Mouse (Mus musculus): Measurements from ENCODE around the gene Resp18. TPM values are rescaled to one million over a fixed set of nuclear protein-coding genes. Genes with fewer than 3 reads are reported as not detected.

The Resp18 gene
- not detected for polyA plus RNA-seq (2017; shearing (Covaris generic))

GRCm38 (mm10) chr1:75278228-75278627 is at the start of gene Resp18:
Gene Resp18, minus strand, starts transcription at chr1:75278415.

GRCm38 (mm10) chr1:75317241-75318201 is 39.3 kb upstream of the Resp18 start, which contains the start of gene Dnpep:
Gene Dnpep, minus strand, starts transcription at chr1:75317990.

GRCm38 (mm10) chr1:75264091-75264880 is 13.9 kb downstream of the Resp18 start, which contains the start of gene Ptprn:
Gene Ptprn, minus strand, starts transcription at chr1:75264502.

GRCm38 (mm10) chr1:75236117-75237050 is 41.8 kb downstream of the Resp18 start, which contains the start of gene Dnajb2:
Gene Dnajb2, plus strand, starts transcription at chr1:75236406.

GRCm38 (mm10) chr1:75231664-75232152 is 46.5 kb downstream of the Resp18 start, which contains the start of gene A630095N17Rik:
Gene A630095N17Rik, minus strand, starts transcription at chr1:75232102.

Other genes with a start within 250 kb of the Resp18 start
- 9.7 TPM for gene Nhej1, start 153.2 kb downstream of the Resp18 start, polyA plus RNA-seq (2017; shearing (Covaris generic))
- gene Slc23a3, start 144.5 kb downstream of the Resp18 start, polyA plus RNA-seq (2017; shearing (Covaris generic)), result 0.23 TPM
- gene Cnppd1, start 135.7 kb downstream of the Resp18 start, polyA plus RNA-seq (2017; shearing (Covaris generic)), result 192 TPM
- 22.9 TPM for gene Retreg2, start 135.6 kb downstream of the Resp18 start, polyA plus RNA-seq (2017; shearing (Covaris generic))
- gene Zfand2b, start 109.8 kb downstream of the Resp18 start, polyA plus RNA-seq (2017; shearing (Covaris generic)), result 77.4 TPM
- 7.7 TPM for gene Abcb6, start 98.0 kb downstream of the Resp18 start, polyA plus RNA-seq (2017; shearing (Covaris generic))
- 55.8 TPM for gene Ankzf1, start 86.3 kb downstream of the Resp18 start, polyA plus RNA-seq (2017; shearing (Covaris generic))
- gene Atg9a, start 86.2 kb downstream of the Resp18 start, polyA plus RNA-seq (2017; shearing (Covaris generic)), result 27.1 TPM
- gene Glb1l, start 67.6 kb downstream of the Resp18 start, polyA plus RNA-seq (2017; shearing (Covaris generic)), result 18.8 TPM
- gene Stk16, start 67.6 kb downstream of the Resp18 start, polyA plus RNA-seq (2017; shearing (Covaris generic)), result 104 TPM
- 331 TPM for gene Tuba4a, start 58.5 kb downstream of the Resp18 start, polyA plus RNA-seq (2017; shearing (Covaris generic))
- not detected for gene A630095N17Rik, start 46.3 kb downstream of the Resp18 start, polyA plus RNA-seq (2017; shearing (Covaris generic))
- 39.6 TPM for gene Dnajb2, start 42.0 kb downstream of the Resp18 start, polyA plus RNA-seq (2017; shearing (Covaris generic))
- gene Ptprn, start 13.9 kb downstream of the Resp18 start, polyA plus RNA-seq (2017; shearing (Covaris generic)), result not detected
- gene Dnpep, start 39.6 kb upstream of the Resp18 start, polyA plus RNA-seq (2017; shearing (Covaris generic)), result 90.7 TPM
- gene Des, start 81.9 kb upstream of the Resp18 start, polyA plus RNA-seq (2017; shearing (Covaris generic)), result 0.22 TPM
- gene Speg, start 96.9 kb upstream of the Resp18 start, polyA plus RNA-seq (2017; shearing (Covaris generic)), result 0.93 TPM
- gene Gmppa, start 157.5 kb upstream of the Resp18 start, polyA plus RNA-seq (2017; shearing (Covaris generic)), result 93.4 TPM
- gene Asic4, start 172.0 kb upstream of the Resp18 start, polyA plus RNA-seq (2017; shearing (Covaris generic)), result not detected
- 10.9 TPM for gene Chpf, start 200.9 kb upstream of the Resp18 start, polyA plus RNA-seq (2017; shearing (Covaris generic))
- 0.49 TPM for gene Tmem198, start 201.1 kb upstream of the Resp18 start, polyA plus RNA-seq (2017; shearing (Covaris generic))
- gene Obsl1, start 228.0 kb upstream of the Resp18 start, polyA plus RNA-seq (2017; shearing (Covaris generic)), result not detected
- gene Inha, start 228.7 kb upstream of the Resp18 start, polyA plus RNA-seq (2017; shearing (Covaris generic)), result not detected
- 28.2 TPM for gene Stk11ip, start 243.1 kb upstream of the Resp18 start, polyA plus RNA-seq (2017; shearing (Covaris generic))

Data from inflammation-experienced regulatory T-cells, adult 16 weeks (primary cell).